Mouse (Mus musculus): ENCODE results near the gene BC025920. TPM values are rescaled to one million over a fixed set of nuclear protein-coding genes. Genes with fewer than 3 reads are reported as not detected.

The BC025920 gene
- total RNA-seq (2014; fragmentation: Nextera tagmentation) (6.7 and 6.8 TPM in 2 replicates), total RNA-seq (2017) (3.3 and 4.3 TPM in 2 replicates), polyA plus RNA-seq (2012) (0.40 and 0.50 TPM in 2 replicates)

GRCm38 (mm10) chr10:81605974-81606751 is at the start of gene BC025920:
BC025920 (plus strand) TSS chr10:81606270.
- Histone ChIP-seq H3K36me3 (replicated peaks) (peaks cover 27% of the 10 kb centered on the region), H3K4me3 (ENCODE audit: low read depth, low read length) (peak within 1 kb of the TSS; percentile 79), H3K9me3 (replicated peaks) (0 out of 2 replicates have a peak, but pooled peaks cover 2% of the 10 kb centered on the region), H3K27me3 (ENCODE audit: insufficient read depth, low read length) (no peaks in the 10 kb centered on the region), H3K4me1 (ENCODE audit: insufficient read depth, low read depth, low read length) (peaks cover 53% of the 10 kb centered on the region)
- ATAC-seq (ENCODE audit: extremely low read depth, insufficient number of reproducible peaks, low FRiP score, poor library complexity, severe bottlenecking), result peak; percentile 92
- TF ChIP-seq CTCF (IDR thresholded peaks at IDR 0.05; ENCODE audit: low read depth, low read length) (no peak), TAL1 (conservative IDR thresholded peaks at IDR 0.05; ENCODE audit: low read depth, low read length) (no peak), GATA1 (IDR thresholded peaks at IDR 0.05; ENCODE audit: borderline replicate concordance, low read length) (no peak), POLR2AphosphoS5 (IDR thresholded peaks at IDR 0.05; ENCODE audit: insufficient replicate concordance, low read depth, low read length) (no peak), GATA2 (IDR thresholded peaks at IDR 0.05; ENCODE audit: borderline replicate concordance, low read depth, low read length) (no peak)
- DNase-seq (ENCODE audit: low spot score), result peak; percentile 98

GRCm38 (mm10) chr10:81556282-81556681 is 49.8 kb upstream of the BC025920 start:
- DNase-seq (ENCODE audit: low spot score), result no peak
- ATAC-seq (ENCODE audit: extremely low read depth, insufficient number of reproducible peaks, low FRiP score, poor library complexity, severe bottlenecking), result no peak
- Histone ChIP-seq H3K27me3 (ENCODE audit: insufficient read depth, low read length) (no peaks in the 10 kb centered on the region), H3K36me3 (replicated peaks) (peaks cover 4% of the 10 kb centered on the region), H3K4me1 (ENCODE audit: insufficient read depth, low read depth, low read length) (peaks cover 33% of the 10 kb centered on the region), H3K4me3 (ENCODE audit: low read depth, low read length) (no peak overlapping the region), H3K9me3 (replicated peaks) (peaks cover 7% of the 10 kb centered on the region; the same call in 1 of the 2 replicates)
- TF ChIP-seq CTCF (IDR thresholded peaks at IDR 0.05; ENCODE audit: low read depth, low read length) (peak; percentile 76), GATA1 (IDR thresholded peaks at IDR 0.05; ENCODE audit: borderline replicate concordance, low read length) (no peak), TAL1 (conservative IDR thresholded peaks at IDR 0.05; ENCODE audit: low read depth, low read length) (no peak), POLR2AphosphoS5 (IDR thresholded peaks at IDR 0.05; ENCODE audit: insufficient replicate concordance, low read depth, low read length) (no peak), GATA2 (IDR thresholded peaks at IDR 0.05; ENCODE audit: borderline replicate concordance, low read depth, low read length) (no peak)

GRCm38 (mm10) chr10:81557491-81557890 is 48.6 kb upstream of the BC025920 start:
- Histone ChIP-seq H3K36me3 (replicated peaks) (peaks cover 17% of the 10 kb centered on the region), H3K27me3 (ENCODE audit: insufficient read depth, low read length) (no peaks in the 10 kb centered on the region), H3K4me1 (ENCODE audit: insufficient read depth, low read depth, low read length) (peaks cover 30% of the 10 kb centered on the region), H3K4me3 (ENCODE audit: low read depth, low read length) (no peak overlapping the region), H3K9me3 (replicated peaks) (peaks cover 7% of the 10 kb centered on the region; the same call in 1 of the 2 replicates)
- ATAC-seq (ENCODE audit: extremely low read depth, insufficient number of reproducible peaks, low FRiP score, poor library complexity, severe bottlenecking), result no peak
- DNase-seq (ENCODE audit: low spot score), result no peak
- TF ChIP-seq GATA1 (IDR thresholded peaks at IDR 0.05; ENCODE audit: borderline replicate concordance, low read length) (no peak), POLR2AphosphoS5 (IDR thresholded peaks at IDR 0.05; ENCODE audit: insufficient replicate concordance, low read depth, low read length) (no peak), GATA2 (IDR thresholded peaks at IDR 0.05; ENCODE audit: borderline replicate concordance, low read depth, low read length) (no peak), CTCF (IDR thresholded peaks at IDR 0.05; ENCODE audit: low read depth, low read length) (no peak), TAL1 (conservative IDR thresholded peaks at IDR 0.05; ENCODE audit: low read depth, low read length) (no peak)

- no peak for ATAC-seq (ENCODE audit: extremely low read depth, insufficient number of reproducible peaks, low FRiP score, poor library complexity, severe bottlenecking)
- H3K36me3 ChIP-seq (replicated peaks), result peaks cover 34% of the 10 kb centered on the region
- H3K27me3 ChIP-seq (ENCODE audit: insufficient read depth, low read length), result no peaks in the 10 kb centered on the region
- peaks cover 47% of the 10 kb centered on the region for H3K4me1 ChIP-seq (ENCODE audit: insufficient read depth, low read depth, low read length)
- DNase-seq (ENCODE audit: low spot score), result peak; percentile 74
- TF ChIP-seq GATA2 (IDR thresholded peaks at IDR 0.05; ENCODE audit: borderline replicate concordance, low read depth, low read length) (no peak), GATA1 (IDR thresholded peaks at IDR 0.05; ENCODE audit: borderline replicate concordance, low read length) (no peak), CTCF (IDR thresholded peaks at IDR 0.05; ENCODE audit: low read depth, low read length) (no peak), TAL1 (conservative IDR thresholded peaks at IDR 0.05; ENCODE audit: low read depth, low read length) (no peak), POLR2AphosphoS5 (IDR thresholded peaks at IDR 0.05; ENCODE audit: insufficient replicate concordance, low read depth, low read length) (no peak)
- H3K9me3 ChIP-seq (replicated peaks), result peaks cover 4% of the 10 kb centered on the region; the same call in 1 of the 2 replicates
- peak within 1 kb of the TSS; percentile 90 for H3K4me3 ChIP-seq (ENCODE audit: low read depth, low read length)
These were observed 46.9 kb upstream of the BC025920 start, which contains the start of gene Aes for GRCm38 (mm10) chr10:81559163-81559626. Aes (plus strand) TSS chr10:81559488.

- peaks cover 40% of the 10 kb centered on the region for H3K36me3 ChIP-seq (replicated peaks)
- ATAC-seq (ENCODE audit: extremely low read depth, insufficient number of reproducible peaks, low FRiP score, poor library complexity, severe bottlenecking) (0 out of 2 replicates have a peak, but pooled peaks have one; percentile 18), DNase-seq (ENCODE audit: low spot score) (peak; percentile 90)
- H3K4me3 ChIP-seq (ENCODE audit: low read depth, low read length), result peak overlapping the region; percentile 90
- H3K27me3 ChIP-seq (ENCODE audit: insufficient read depth, low read length), result no peaks in the 10 kb centered on the region
- H3K9me3 ChIP-seq (replicated peaks), result peaks cover 4% of the 10 kb centered on the region; the same call in 1 of the 2 replicates
- peaks cover 54% of the 10 kb centered on the region for H3K4me1 ChIP-seq (ENCODE audit: insufficient read depth, low read depth, low read length)
- no peak for TF ChIP-seq GATA2 (IDR thresholded peaks at IDR 0.05; ENCODE audit: borderline replicate concordance, low read depth, low read length)
- no peak for TF ChIP-seq TAL1 (conservative IDR thresholded peaks at IDR 0.05; ENCODE audit: low read depth, low read length)
- TF ChIP-seq CTCF (IDR thresholded peaks at IDR 0.05; ENCODE audit: low read depth, low read length), result no peak
- TF ChIP-seq POLR2AphosphoS5 (IDR thresholded peaks at IDR 0.05; ENCODE audit: insufficient replicate concordance, low read depth, low read length), result no peak
- TF ChIP-seq GATA1 (IDR thresholded peaks at IDR 0.05; ENCODE audit: borderline replicate concordance, low read length), result no peak
These were observed 46.2 kb upstream of the BC025920 start for GRCm38 (mm10) chr10:81559627-81560539.
